Mouse (Mus musculus) heart, adult 2 months (tissue): ENCODE data around the gene Rbm39. TPM values are rescaled to one million over a fixed set of nuclear protein-coding genes. Genes with fewer than 3 reads are reported as not detected.
A peak's percentile ranks its signal among the peaks of the same experiment; 100 is the strongest.

ENCODE experiments used
- DNase-seq, 2 experiments: peaks; one replicate each; pipeline ENCODE4 v3.0.0; 2021
- H3K27ac ChIP-seq: fragments of 200-600 bp; 2 replicates; pipeline ENCODE4 v1.8.1; 2022
- H3K27me3 ChIP-seq: fragments of 200-500 bp; 2 replicates; pipeline ENCODE4 v1.6.1; 2012; ENCODE audit warnings: mild to moderate bottlenecking, low read length, inconsistent platforms, mixed read lengths; ENCODE audit not compliant: control insufficient read depth, insufficient read depth
- H3K36me3 ChIP-seq: fragments of 200-500 bp; 2 replicates; pipeline ENCODE4 v1.6.1; 2012; ENCODE audit warnings: low read length, inconsistent platforms; ENCODE audit not compliant: control insufficient read depth, insufficient read depth
- H3K4me1 ChIP-seq: fragments of 200-500 bp; 2 replicates; pipeline ENCODE4 v1.6.1; 2011; ENCODE audit warnings: low read length; ENCODE audit not compliant: control insufficient read depth, insufficient read depth
- H3K4me3 ChIP-seq: fragments of 200-600 bp; 2 replicates; pipeline ENCODE4 v1.8.1; 2022
- H3K79me2 ChIP-seq: fragments of 200-500 bp; replicated peaks from 2 replicates; pipeline ENCODE4 v1.6.1; 2012; ENCODE audit warnings: mild to moderate bottlenecking, inconsistent platforms, low read length, moderate library complexity, mixed read lengths; ENCODE audit not compliant: control insufficient read depth, insufficient read depth
- H3K9ac ChIP-seq: fragments of 200-500 bp; 2 replicates; pipeline ENCODE4 v1.6.1; 2012; ENCODE audit warnings: low read depth, mild to moderate bottlenecking, control low read depth, inconsistent platforms, low read length, mixed read lengths
- CTCF ChIP-seq: fragments of 200-600 bp; IDR thresholded peaks from 2 replicates; pipeline ENCODE4 v1.8.1; 2022; ENCODE audit warnings: antibody characterized with exemption, mild to moderate bottlenecking, moderate library complexity
- EP300 ChIP-seq: fragments of 200-500 bp; IDR thresholded peaks from 2 replicates; pipeline ENCODE4 v1.6.1; 2011; ENCODE audit warnings: low read depth, low read length, control low read depth; ENCODE audit not compliant: insufficient read depth
- POLR2A ChIP-seq: fragments of 200-500 bp; IDR thresholded peaks from 2 replicates; pipeline ENCODE4 v1.6.1; 2011; ENCODE audit warnings: mild to moderate bottlenecking, low read depth, low read length, control low read depth; ENCODE audit not compliant: insufficient read depth
- WGBS: fragments of 180-500 bp; shearing (Covaris S2); methylation state at CpG from one replicate; pipeline ENCODE4 v1.1.7; 2018; 5-methylcytosine and 5-hydroxymethylcytosine counted together
- intact Hi-C: fragments of 180-260 bp; cut with DNase I; formaldehyde crosslinking; loops from one replicate; pipeline ENCODE4 v1.15.1; 2025
- polyA plus RNA-seq: library from polyadenylated mRNA; depleted of rRNA; stranded (reverse); fragments of >200 nt; gene quantifications from 2 replicates; pipeline ENCODE4 v1.2.3, GENCODE M21; 2012
- total RNA-seq, 2 experiments: library from RNA; stranded (reverse); gene quantifications; 2 replicates each; pipeline ENCODE4 v1.2.3; 2021

Gene Rbm39
- total and polyA plus RNA-seq, 3 experiments, result 25.8 to 143 (median 124) TPM

DNA sequence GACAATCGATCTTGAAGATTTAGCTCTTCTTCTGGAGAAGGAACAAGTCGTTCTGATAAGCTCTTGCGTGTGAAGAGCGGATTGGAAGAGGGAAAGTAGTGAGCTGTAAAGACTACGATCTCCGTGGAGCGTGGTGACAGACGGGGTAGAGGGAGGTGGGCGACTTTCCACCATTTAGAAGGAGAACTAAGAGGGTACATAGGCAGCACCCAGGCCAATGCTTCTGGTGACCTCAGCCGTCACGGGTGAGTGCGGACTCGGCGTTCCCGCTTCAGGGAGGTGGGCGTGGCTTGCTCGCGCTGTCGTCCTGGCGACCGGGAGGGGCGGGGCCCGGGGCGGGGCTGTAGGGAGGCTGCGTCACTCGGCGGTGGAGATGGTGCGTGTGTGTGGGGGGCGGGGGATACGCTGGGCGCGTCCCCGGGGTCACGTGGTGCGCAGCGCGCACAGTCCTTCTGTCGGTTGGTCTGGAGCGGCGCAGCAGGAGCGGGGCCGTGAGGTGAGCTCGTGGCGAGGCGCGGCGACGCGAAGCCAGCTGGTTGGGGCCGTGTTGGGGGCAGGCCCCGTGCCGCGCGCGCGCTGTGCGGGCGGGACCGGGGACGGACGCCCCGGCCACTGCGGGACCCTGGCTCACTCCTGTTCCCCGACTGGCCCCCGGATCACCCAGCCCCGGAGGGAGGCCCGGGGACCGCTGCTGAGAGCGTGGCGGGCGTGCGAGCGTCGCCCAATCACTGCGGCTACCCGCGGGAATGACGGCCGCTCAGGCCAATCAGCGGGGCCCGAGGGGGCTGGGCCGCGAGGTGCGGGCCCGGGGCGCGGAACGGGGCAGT is 16.5 kb upstream of the Rbm39 start, which contains the start of gene Phf20:
Gene Phf20, plus strand, starts transcription at position 165 of the 827 bp plus-strand sequence.
- peaks cover 8% of the 10 kb centered on the region for H3K36me3 ChIP-seq
- WGBS, result under 1% methylated on average over 86 of the region's 88 CpGs
- intact Hi-C loops, result loop anchor here (5.0 kb wide), 2 partner anchors 61 to 81 kb away; no protein-coding TSS in a partner anchor
- H3K4me1 ChIP-seq, result peaks cover 7% of the 10 kb centered on the region
- peak; percentile 92 for TF ChIP-seq POLR2A
- TF ChIP-seq CTCF, result peak; percentile 37
- TF ChIP-seq EP300, result 0 out of 2 replicates have a peak, but pooled peaks have one; percentile 36
- no peaks in the 10 kb centered on the region for H3K27me3 ChIP-seq
- DNase-seq, result peak; percentile 99
- H3K4me3 ChIP-seq, result peak within 1 kb of the TSS; percentile 94
- peak within 1 kb of the TSS; percentile 89 for H3K9ac ChIP-seq
- 0 out of 2 replicates have a peak, but pooled peaks cover under 1% of the 10 kb centered on the region for H3K79me2 ChIP-seq
- peak within 1 kb of the TSS; percentile 97 for H3K27ac ChIP-seq

DNA sequence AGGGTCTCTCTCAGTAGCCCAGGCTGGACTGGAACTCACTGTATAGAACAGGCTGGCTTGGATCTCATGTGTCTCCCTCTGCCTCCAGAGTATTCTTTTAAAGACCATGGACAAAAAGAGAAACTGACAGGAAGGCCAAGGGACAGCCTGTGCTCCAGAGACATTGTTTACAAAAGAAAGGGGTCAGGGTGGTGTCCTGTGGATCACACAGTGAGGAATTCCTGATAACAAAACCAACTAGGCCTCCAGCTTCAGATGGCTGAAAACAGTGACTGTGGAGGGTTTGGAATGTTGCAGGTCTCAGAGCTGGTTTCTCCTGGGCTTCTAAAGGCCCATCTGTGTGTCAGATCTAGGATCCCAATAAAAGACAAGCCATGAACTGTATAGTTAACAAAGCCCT is 14.5 kb upstream of the Rbm39 start:
- peak in 1 of 2 experiments; percentile 27 for DNase-seq
- Histone ChIP-seq H3K27ac (peak overlapping the region; percentile 77), H3K79me2 (no peaks in the 10 kb centered on the region), H3K36me3 (peaks cover 6% of the 10 kb centered on the region), H3K4me1 (peaks cover 9% of the 10 kb centered on the region), H3K9ac (no peak overlapping the region), H3K4me3 (no peak overlapping the region), H3K27me3 (no peaks in the 10 kb centered on the region)
- intact Hi-C loops, result loop anchor here (1.0 kb wide), 1 partner anchor 14 kb away; the partner anchor contains the start of gene Rbm39
- TF ChIP-seq CTCF (no peak), EP300 (peak; percentile 71; the same call in 1 of the 2 replicates), POLR2A (0 out of 2 replicates have a peak, but pooled peaks have one; percentile 25)

DNA sequence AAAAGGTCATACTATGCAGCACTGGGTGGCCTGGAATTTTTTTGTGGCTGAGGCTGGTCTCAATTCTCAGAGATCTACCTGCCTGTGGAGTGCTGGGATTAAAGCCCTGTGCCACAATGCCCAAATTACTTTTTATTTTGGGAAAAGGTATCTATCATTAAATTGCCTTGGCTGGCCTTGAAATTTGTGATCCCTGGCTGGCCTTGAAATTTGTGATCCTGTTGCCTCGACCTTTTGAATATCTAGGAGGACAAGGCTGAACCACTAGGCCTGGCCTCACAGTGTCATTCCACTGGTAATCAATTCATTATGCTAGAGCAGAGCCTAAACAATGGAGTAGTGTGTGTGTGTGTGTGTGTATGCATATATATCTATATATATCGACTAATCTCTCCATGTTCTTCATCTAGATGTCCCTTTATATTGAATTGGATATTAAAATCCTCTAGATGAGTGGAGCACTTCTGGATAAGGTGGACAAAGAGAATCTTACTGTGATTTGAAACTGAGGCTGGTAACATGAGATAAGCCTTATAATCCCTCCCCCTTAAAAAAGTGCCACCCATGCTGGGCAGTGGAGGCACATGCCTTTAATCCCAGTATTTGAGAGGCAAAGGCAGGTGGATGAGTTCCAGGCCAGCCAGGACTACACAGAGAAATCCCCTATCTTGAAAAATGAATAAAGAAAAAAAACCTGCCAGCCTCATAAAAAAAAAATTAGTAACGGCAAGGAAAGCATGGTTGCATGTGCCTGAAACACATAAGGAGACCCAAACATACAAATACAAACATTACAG is 13.2 kb upstream of the Rbm39 start:
- H3K36me3 ChIP-seq, result 0 out of 2 replicates have a peak, but pooled peaks cover 2% of the 10 kb centered on the region
- H3K9ac ChIP-seq, result no peak overlapping the region
- peak overlapping the region; percentile 77 for H3K27ac ChIP-seq
- H3K79me2 ChIP-seq, result no peaks in the 10 kb centered on the region
- intact Hi-C loops, result no loop called here
- H3K4me3 ChIP-seq, result no peak overlapping the region
- peaks cover 8% of the 10 kb centered on the region for H3K4me1 ChIP-seq
- H3K27me3 ChIP-seq, result no peaks in the 10 kb centered on the region
- WGBS, result 84% methylated on average over 3 of the region's 3 CpGs
- no peak for DNase-seq
- TF ChIP-seq CTCF (no peak), EP300 (no peak), POLR2A (no peak)

DNA sequence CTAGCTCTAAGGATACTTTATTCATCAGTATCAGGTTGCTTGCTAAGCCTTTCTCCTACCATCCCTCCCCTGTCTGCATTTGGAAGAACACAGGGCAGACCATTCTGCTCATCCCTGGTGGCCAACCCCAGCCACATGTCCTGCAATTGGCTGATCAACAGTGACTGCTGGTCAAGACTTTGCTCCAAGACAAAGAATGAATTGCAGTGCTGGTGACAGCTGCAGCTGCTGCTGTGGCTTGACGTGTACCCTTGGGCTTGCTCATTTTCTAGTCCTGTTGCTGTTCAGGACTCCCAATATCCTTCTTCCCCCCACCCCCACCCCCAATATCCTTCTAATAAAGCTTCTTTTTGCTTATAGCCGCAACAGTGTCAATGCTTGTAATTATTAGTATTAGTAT is 12.0 kb upstream of the Rbm39 start:
- Histone ChIP-seq H3K27ac (no peak overlapping the region), H3K79me2 (no peaks in the 10 kb centered on the region), H3K9ac (no peak overlapping the region), H3K27me3 (no peaks in the 10 kb centered on the region), H3K36me3 (no peaks in the 10 kb centered on the region), H3K4me1 (peaks cover 7% of the 10 kb centered on the region), H3K4me3 (no peak overlapping the region)
- TF ChIP-seq CTCF, result no peak
- no peak for TF ChIP-seq EP300
- TF ChIP-seq POLR2A, result no peak
- WGBS, result 84% methylated on average over 2 of the region's 2 CpGs
- intact Hi-C loops, result no loop called here
- no peak for DNase-seq

DNA sequence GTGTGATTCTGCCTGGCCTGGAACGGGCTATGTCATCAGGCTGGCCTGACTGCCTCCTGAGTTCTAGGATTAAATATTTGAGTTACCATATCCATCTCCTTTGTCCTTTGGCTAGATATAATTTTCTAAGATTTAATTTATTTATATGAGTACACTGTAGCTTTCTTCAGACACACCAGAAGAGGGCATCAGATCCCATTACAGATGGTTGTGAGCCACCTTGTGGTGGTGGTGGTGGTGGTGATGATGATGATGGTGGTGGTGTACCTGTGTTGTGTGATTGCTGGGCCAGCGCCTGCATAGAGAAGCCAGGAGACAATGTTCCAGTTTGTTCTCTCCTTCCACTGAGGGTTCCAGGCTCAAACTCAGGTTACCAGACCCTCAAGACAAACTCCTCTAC is 11.5 kb upstream of the Rbm39 start:
- 99% methylated on average over 2 of the region's 2 CpGs for WGBS
- Histone ChIP-seq H3K9ac (no peak overlapping the region), H3K36me3 (no peaks in the 10 kb centered on the region), H3K27me3 (no peaks in the 10 kb centered on the region), H3K4me1 (peaks cover 7% of the 10 kb centered on the region), H3K79me2 (no peaks in the 10 kb centered on the region), H3K27ac (no peak overlapping the region), H3K4me3 (no peak overlapping the region)
- no peak for DNase-seq
- TF ChIP-seq CTCF, result peak; percentile 25; the same call in 1 of the 2 replicates
- TF ChIP-seq POLR2A, result no peak
- intact Hi-C loops, result no loop called here
